ENCODE assay signal across 9 mouse cellular contexts in genomic region chr6:98994104-98994787, GRCm38 (mm10).
DNase-seq lines count a peak whose midpoint lies in the region; ATAC-seq and TF ChIP-seq lines count a peak whose summit lies in the region.
"Had no signal": no experiment of that assay in that cellular context is flagged by ENCODE, and none has a peak within 500 bp of the region (broad histone marks: within the 10 kb centered on the region; RNA-seq: fewer than 3 reads in every experiment).

No protein-coding gene starts in this region.

- WGBS in heart, embryonic 10.5 days, result 83% methylated on average over 21 of the region's 21 CpGs
- 54% methylated on average over 21 of the region's 21 CpGs for WGBS in embryonic facial prominence, embryonic 15.5 days
- 21% methylated on average over 21 of the region's 21 CpGs for WGBS in hindbrain, postnatal 0 days

- no peak overlapping the region for H3K9ac ChIP-seq in embryonic facial prominence, embryonic 15.5 days
- H3K9ac ChIP-seq in hindbrain, postnatal 0 days (replicated peaks; ENCODE audit: low read length), result no peak overlapping the region

- H3K36me3 ChIP-seq in heart, embryonic 10.5 days, result peaks cover 18% of the 10 kb centered on the region; the same call in 1 of the 2 replicates
- no peaks in the 10 kb centered on the region for H3K36me3 ChIP-seq in embryonic facial prominence, embryonic 15.5 days
- H3K36me3 ChIP-seq in hindbrain, postnatal 0 days (ENCODE audit: insufficient read depth, low read length), result no peaks in the 10 kb centered on the region

- no peaks in the 10 kb centered on the region for H3K27me3 ChIP-seq in heart, embryonic 10.5 days (ENCODE audit: insufficient read depth, poor library complexity, severe bottlenecking)
- H3K27me3 ChIP-seq in embryonic facial prominence, embryonic 15.5 days, result no peaks in the 10 kb centered on the region
- H3K27me3 ChIP-seq in hindbrain, postnatal 0 days (ENCODE audit: insufficient read depth, low read length), result no peaks in the 10 kb centered on the region

- ATAC-seq in embryonic facial prominence, embryonic 15.5 days (ENCODE audit: insufficient number of reproducible peaks, low FRiP score, low TSS enrichment, low read depth), result peak; percentile 52
- ATAC-seq in hindbrain, postnatal 0 days, result peak; percentile 79

- no peak for TF ChIP-seq CTCF in hindbrain, postnatal 0 days (IDR thresholded peaks at IDR 0.05; ENCODE audit: low read depth)

- H3K4me1 ChIP-seq in heart, embryonic 10.5 days, result peaks cover 65% of the 10 kb centered on the region
- H3K4me1 ChIP-seq in embryonic facial prominence, embryonic 15.5 days, result 0 out of 2 replicates have a peak, but pooled peaks cover 12% of the 10 kb centered on the region
- 0 out of 2 replicates have a peak, but pooled peaks cover 6% of the 10 kb centered on the region for H3K4me1 ChIP-seq in hindbrain, postnatal 0 days (ENCODE audit: insufficient read depth, low read length)

- intact Hi-C loops in gastrocnemius, postnatal 36 days (cut with DNase I), result no loop called here

- DNase-seq in heart, embryonic 10.5 days (ENCODE audit: low spot score), result no peak
- DNase-seq in heart, adult 8-10 months (ENCODE audit: low spot score), result no peak
- DNase-seq in Muller cell, postnatal 12 days (ENCODE audit: inconsistent ontology term), result peak; percentile 14
- peak; percentile 60 for DNase-seq in hindbrain, postnatal 0 days (ENCODE audit: low spot score)
- no peak for DNase-seq in gastrocnemius, postnatal 36 days
- DNase-seq in spleen, adult 12 weeks (ENCODE audit: low spot score), result no peak
- DNase-seq in ovary, postnatal 10 days (ENCODE audit: low spot score), result no peak
- DNase-seq: lung, postnatal 4 days had no signal

- H3K27ac ChIP-seq in heart, embryonic 10.5 days, result peak overlapping the region; percentile 77
- H3K27ac ChIP-seq in embryonic facial prominence, embryonic 15.5 days (replicated peaks), result no peak overlapping the region
- peak overlapping the region; percentile 34; the same call in 1 of the 2 replicates for H3K27ac ChIP-seq in hindbrain, postnatal 0 days

- H3K4me2 ChIP-seq in embryonic facial prominence, embryonic 15.5 days (replicated peaks), result no peak overlapping the region
- peak overlapping the region; percentile 27 for H3K4me2 ChIP-seq in hindbrain, postnatal 0 days (ENCODE audit: low read depth, low read length)

- H3K9me3 ChIP-seq in heart, embryonic 10.5 days, result no peaks in the 10 kb centered on the region
- H3K9me3 ChIP-seq in embryonic facial prominence, embryonic 15.5 days (replicated peaks), result no peaks in the 10 kb centered on the region
- no peaks in the 10 kb centered on the region for H3K9me3 ChIP-seq in hindbrain, postnatal 0 days (ENCODE audit: low read length)

- no peak overlapping the region for H3K4me3 ChIP-seq in heart, embryonic 10.5 days
- H3K4me3 ChIP-seq in embryonic facial prominence, embryonic 15.5 days (replicated peaks), result no peak overlapping the region
- no peak overlapping the region; the same call in 1 of the 2 replicates for H3K4me3 ChIP-seq in hindbrain, postnatal 0 days (ENCODE audit: low read length)

Comparison
In these comparisons a context has a peak if more than half of its experiments do, and no peak if none do; other contexts are left out.
1. DNase-seq: peak in Muller cell, postnatal 12 days (single experiment) and hindbrain, postnatal 0 days (single experiment); none in heart, embryonic 10.5 days (single experiment), heart, adult 8-10 months (single experiment), gastrocnemius, postnatal 36 days (0 of 2), spleen, adult 12 weeks (single experiment) and ovary, postnatal 10 days (single experiment).